Mouse (Mus musculus) CH12.LX (cell line): ENCODE data around the gene Tnk1. TPM values are rescaled to one million over a fixed set of nuclear protein-coding genes. Genes with fewer than 3 reads are reported as not detected.

Source experiments
- DNase-seq: peaks from one replicate; pipeline ENCODE4 v3.0.0-alpha.2; 2013; ENCODE audit errors: extremely low read depth
- H3K27ac ChIP-seq: 2 replicates; pipeline ENCODE4 v1.5.1; 2012; ENCODE audit warnings: low read depth, mild to moderate bottlenecking, control low read depth, moderate library complexity; ENCODE audit not compliant: insufficient read depth
- H3K27me3 ChIP-seq: replicated peaks from 2 replicates; pipeline ENCODE3; 2012; ENCODE audit warnings: inconsistent platforms
- H3K36me3 ChIP-seq, 2 experiments: replicated peaks in 1 of 2; 2 replicates each; pipeline versions ENCODE3 to v1.6.1; 2012; ENCODE audit warnings: inconsistent platforms in 1 of 2, low read length in 1 of 2, mild to moderate bottlenecking in 1 of 2, mixed read lengths in 1 of 2, moderate library complexity in 1 of 2; ENCODE audit not compliant: control insufficient read depth in 1 of 2, insufficient read depth in 1 of 2
- H3K4me1 ChIP-seq, 2 experiments: 2 replicates each; pipeline ENCODE4 v1.6.1; 2012; ENCODE audit warnings: inconsistent platforms in 1 of 2, moderate library complexity in 1 of 2; ENCODE audit not compliant: insufficient read depth in 2 of 2, control insufficient read depth in 1 of 2
- H3K4me2 ChIP-seq: 2 replicates; pipeline ENCODE4 v1.6.1; 2012; ENCODE audit warnings: low read depth, mild to moderate bottlenecking, control low read depth; ENCODE audit not compliant: poor library complexity, insufficient read depth, severe bottlenecking
- H3K4me3 ChIP-seq, 3 experiments: fragments of 150-350 bp in 1 of 3; sonication (generic) in 1 of 3; replicated peaks in 1 of 3; 2 replicates each; pipeline versions ENCODE3 to v1.5.1; 2011 to 2012; ENCODE audit warnings: low read depth in 2 of 3, low read length in 2 of 3, mild to moderate bottlenecking in 2 of 3, moderate library complexity in 2 of 3, control low read depth in 1 of 3, improper control_type of control experiment in 1 of 3, inconsistent platforms in 1 of 3, mixed read lengths in 1 of 3; ENCODE audit not compliant: poor library complexity in 1 of 3
- H3K79me2 ChIP-seq: replicated peaks from 2 replicates; pipeline ENCODE4 v1.6.1; 2012; ENCODE audit warnings: mild to moderate bottlenecking, moderate library complexity; ENCODE audit not compliant: control insufficient read depth, poor library complexity, insufficient read depth, severe bottlenecking; ENCODE audit errors: extremely low read depth
- H3K9ac ChIP-seq: 2 replicates; pipeline ENCODE4 v1.6.1; 2012; ENCODE audit warnings: low read depth, mild to moderate bottlenecking, control low read depth, moderate library complexity; ENCODE audit not compliant: insufficient read depth
- H3K9me3 ChIP-seq: replicated peaks from 2 replicates; pipeline ENCODE3; 2012; ENCODE audit warnings: low read length, inconsistent platforms, mixed read lengths
- BHLHE40 ChIP-seq: IDR thresholded peaks from 2 replicates; pipeline ENCODE4 v1.6.1; 2011; ENCODE audit warnings: mild to moderate bottlenecking, low read depth, low read length, improper control_type of control experiment
- CHD2 ChIP-seq: IDR thresholded peaks from 2 replicates; pipeline ENCODE4 v1.6.1; 2011; ENCODE audit warnings: low read length, improper control_type of control experiment
- CTCF ChIP-seq, 2 experiments: IDR thresholded peaks in 1 of 2; conservative IDR thresholded peaks in 1 of 2; 2 replicates each; pipeline ENCODE4 v1.5.1; 2011 to 2012; ENCODE audit warnings: low read depth in 2 of 2, low read length in 2 of 2, improper control_type of control experiment in 1 of 2, inconsistent platforms in 1 of 2, mild to moderate bottlenecking in 1 of 2, moderate library complexity in 1 of 2
- E2F4 ChIP-seq: IDR thresholded peaks from 2 replicates; pipeline ENCODE4 v1.6.1; 2011; ENCODE audit warnings: low read depth, low read length, improper control_type of control experiment; ENCODE audit not compliant: insufficient replicate concordance
- ELF1 ChIP-seq: IDR thresholded peaks from 2 replicates; pipeline ENCODE4 v1.6.1; 2014; ENCODE audit warnings: low read depth, mild to moderate bottlenecking, inconsistent platforms, low read length, improper control_type of control experiment
- EP300 ChIP-seq: IDR thresholded peaks from 2 replicates; pipeline ENCODE4 v1.6.1; 2011; ENCODE audit warnings: low read length, improper control_type of control experiment
- ETS1 ChIP-seq: conservative IDR thresholded peaks from 2 replicates; pipeline ENCODE4 v1.6.1; 2012; ENCODE audit warnings: low read depth, mild to moderate bottlenecking, inconsistent platforms, low read length, improper control_type of control experiment, moderate library complexity
- GABPA ChIP-seq: IDR thresholded peaks from 2 replicates; pipeline ENCODE4 v1.6.1; 2012; ENCODE audit warnings: low read depth, low read length, improper control_type of control experiment, inconsistent platforms; ENCODE audit not compliant: insufficient replicate concordance
- HCFC1 ChIP-seq: IDR thresholded peaks from 2 replicates; pipeline ENCODE4 v1.6.1; 2012; ENCODE audit warnings: low read depth, mild to moderate bottlenecking, inconsistent platforms, low read length, improper control_type of control experiment
- IRF4 ChIP-seq: IDR thresholded peaks from 2 replicates; pipeline ENCODE4 v1.6.1; 2014; ENCODE audit warnings: low read depth, mild to moderate bottlenecking, inconsistent platforms, low read length, improper control_type of control experiment
- JUND ChIP-seq: conservative IDR thresholded peaks from 2 replicates; pipeline ENCODE4 v1.6.1; 2011; ENCODE audit warnings: low read depth, low read length, improper control_type of control experiment
- MAFK ChIP-seq: IDR thresholded peaks from 2 replicates; pipeline ENCODE4 v1.6.1; 2011; ENCODE audit warnings: low read length, improper control_type of control experiment; ENCODE audit not compliant: insufficient replicate concordance
- MAX ChIP-seq: IDR thresholded peaks from 2 replicates; pipeline ENCODE4 v1.6.1; 2011; ENCODE audit warnings: low read length, improper control_type of control experiment
- MAZ ChIP-seq: IDR thresholded peaks from 2 replicates; pipeline ENCODE4 v1.6.1; 2012; ENCODE audit warnings: low read depth, mild to moderate bottlenecking, inconsistent platforms, low read length, improper control_type of control experiment, moderate library complexity
- MEF2A ChIP-seq: IDR thresholded peaks from 2 replicates; pipeline ENCODE4 v1.6.1; 2014; ENCODE audit warnings: low read depth, mild to moderate bottlenecking, inconsistent platforms, low read length, improper control_type of control experiment, borderline replicate concordance
- MXI1 ChIP-seq: IDR thresholded peaks from 2 replicates; pipeline ENCODE4 v1.6.1; 2011; ENCODE audit warnings: mild to moderate bottlenecking, low read depth, low read length, improper control_type of control experiment
- MYC ChIP-seq: IDR thresholded peaks from 2 replicates; pipeline ENCODE4 v1.6.1; 2011; ENCODE audit warnings: low read depth, mild to moderate bottlenecking, improper control_type of control experiment, low read length
- NELFE ChIP-seq: IDR thresholded peaks from 2 replicates; pipeline ENCODE4 v1.6.1; 2011; ENCODE audit warnings: low read depth, low read length, improper control_type of control experiment
- NRF1 ChIP-seq: IDR thresholded peaks from 2 replicates; pipeline ENCODE4 v1.6.1; 2014; ENCODE audit warnings: low read depth, mild to moderate bottlenecking, inconsistent platforms, low read length, improper control_type of control experiment, moderate library complexity
- PAX5 ChIP-seq: IDR thresholded peaks from 2 replicates; pipeline ENCODE4 v1.6.1; 2012; ENCODE audit warnings: low read length, inconsistent platforms, mixed read lengths
- RAD21 ChIP-seq: IDR thresholded peaks from 2 replicates; pipeline ENCODE4 v1.6.1; 2011; ENCODE audit warnings: low read depth, mild to moderate bottlenecking, low read length, improper control_type of control experiment, moderate library complexity
- RCOR1 ChIP-seq: conservative IDR thresholded peaks from 2 replicates; pipeline ENCODE4 v1.6.1; 2012; ENCODE audit warnings: low read depth, mild to moderate bottlenecking, inconsistent platforms, low read length, improper control_type of control experiment
- SIN3A ChIP-seq: IDR thresholded peaks from 2 replicates; pipeline ENCODE4 v1.6.1; 2012; ENCODE audit warnings: low read length, improper control_type of control experiment, inconsistent platforms
- SMC3 ChIP-seq: IDR thresholded peaks from 2 replicates; pipeline ENCODE4 v1.6.1; 2011; ENCODE audit warnings: low read depth, low read length, improper control_type of control experiment
- TBP ChIP-seq: conservative IDR thresholded peaks from 2 replicates; pipeline ENCODE4 v1.6.1; 2011; ENCODE audit warnings: low read depth, low read length, improper control_type of control experiment
- UBTF ChIP-seq: IDR thresholded peaks from 2 replicates; pipeline ENCODE4 v1.6.1; 2012; ENCODE audit warnings: low read depth, mild to moderate bottlenecking, inconsistent platforms, low read length, improper control_type of control experiment, moderate library complexity
- USF1 ChIP-seq: IDR thresholded peaks from 2 replicates; pipeline ENCODE4 v1.6.1; 2014; ENCODE audit warnings: low read depth, mild to moderate bottlenecking, inconsistent platforms, low read length, improper control_type of control experiment
- USF2 ChIP-seq: conservative IDR thresholded peaks from 2 replicates; pipeline ENCODE4 v1.6.1; 2011; ENCODE audit warnings: low read depth, low read length, improper control_type of control experiment
- ZC3H11A ChIP-seq: IDR thresholded peaks from 2 replicates; pipeline ENCODE4 v1.6.1; 2012; ENCODE audit warnings: low read depth, mild to moderate bottlenecking, inconsistent platforms, low read length, improper control_type of control experiment
- ZMIZ1 ChIP-seq: IDR thresholded peaks from 2 replicates; pipeline ENCODE4 v1.6.1; 2012; ENCODE audit warnings: low read depth, mild to moderate bottlenecking, inconsistent platforms, low read length, improper control_type of control experiment
- ZNF384 ChIP-seq: IDR thresholded peaks from 2 replicates; pipeline ENCODE4 v1.6.1; 2012; ENCODE audit warnings: low read depth, low read length, improper control_type of control experiment, inconsistent platforms
- dilution Hi-C: fragments of 300-500 bp; cut with MboI; formaldehyde crosslinking; loops from 2 replicates; pipeline ENCODE4 v1.14.3; 2020; ENCODE audit warnings: low sequenced_read_pairs; ENCODE audit not compliant: extremely low pct_unique_long_range_greater_than_20kb, extremely low pct_ligation_motif_present
- in situ Hi-C: fragments of 300-500 bp; cut with MboI; formaldehyde crosslinking; loops from 3 replicates; pipeline ENCODE4 v1.14.3; 2019; ENCODE audit warnings: low sequenced_read_pairs, low pct_ligation_motif_present, low pct_unique_long_range_greater_than_20kb, mixed read lengths
- polyA plus RNA-seq: library from polyadenylated mRNA; unstranded; fragments of >175 nt; gene quantifications from 2 replicates; pipeline ENCODE4 v1.2.1, GENCODE M21; 2012; ENCODE audit warnings: low read depth; ENCODE audit not compliant: insufficient read length
- total RNA-seq, 2 experiments: library from RNA; depleted of rRNA; stranded (reverse); fragments of 300-350 nt in 1 of 2; fragments of >200 nt in 1 of 2; gene quantifications; 2 replicates each; pipeline ENCODE4 v1.2.3; 2012 to 2014

Gene Tnk1
- total and polyA plus RNA-seq, 3 experiments: 0.13 to 0.30 TPM; not detected in 1

GRCm38 (mm10) chr11:69880853-69881603 is 22.5 kb upstream of the Tnk1 start, which contains the start of gene Kctd11 (continued):
- TF ChIP-seq ZC3H11A (peak; percentile 10; the same call in 1 of the 2 replicates), MAFK (no peak), ZMIZ1 (peak; percentile 73), MAZ (peak; percentile 89), ETS1 (no peak), BHLHE40 (peak; percentile 50), CTCF (conservative IDR thresholded peaks at IDR 0.05 in 1 of 2, IDR thresholded peaks at IDR 0.05 in 1 of 2; ENCODE audit: low read depth in 2 of 2, low read length in 2 of 2) (peak in 1 of 2 experiments; percentile 89; a peak in 2 of 4 replicates), UBTF (peak; percentile 22), HCFC1 (peak; percentile 50), PAX5 (no peak), USF2 (no peak), ELF1 (peak; percentile 90), RCOR1 (no peak)

- H3K27ac ChIP-seq: peak overlapping the region; percentile 63
Measured at GRCm38 (mm10) chr11:69880506-69880852, 21.9 kb upstream of the Tnk1 start.

More at GRCm38 (mm10) chr11:69880506-69880852, 21.9 kb upstream of the Tnk1 start:
- Histone ChIP-seq H3K27me3 (no peaks in the 10 kb centered on the region), H3K36me3 (peaks cover 17 to 54% of the 10 kb centered on the region in 2 experiments), H3K79me2 (no peaks in the 10 kb centered on the region), H3K4me2 (peak overlapping the region; percentile 41), H3K4me1 (peaks cover 21 to 62% of the 10 kb centered on the region in 2 experiments), H3K9ac (peak overlapping the region; percentile 56), H3K9me3 (peaks cover 10% of the 10 kb centered on the region), H3K4me3 (peak overlapping the region; percentile 50 to 74 (median 57))
- in situ Hi-C loops (loop anchor here (5.0 kb wide), 1 partner anchor 37 kb away; no protein-coding TSS in a partner anchor), dilution Hi-C loops (no loop called here)
- DNase-seq: peak; percentile 88
- TF ChIP-seq MAZ: no peak
- TF ChIP-seq SIN3A: peak; percentile 62
- TF ChIP-seq RAD21: peak; percentile 64
- TF ChIP-seq IRF4: peak; percentile 21; the same call in 1 of the 2 replicates
- no peak for TF ChIP-seq E2F4
- TF ChIP-seq USF2: no peak
- TF ChIP-seq NRF1: no peak
- TF ChIP-seq MEF2A: peak; percentile 13; the same call in 1 of the 2 replicates
- no peak for TF ChIP-seq TBP
- no peak; the same call in 1 of the 2 replicates for TF ChIP-seq JUND
- no peak; the same call in 1 of the 2 replicates for TF ChIP-seq UBTF
- TF ChIP-seq MAFK: peak; percentile 99
- no peak for TF ChIP-seq EP300
- peak; percentile 93 for TF ChIP-seq SMC3
- peak; percentile 73 for TF ChIP-seq MYC
- no peak; the same call in 1 of the 2 replicates for TF ChIP-seq USF1
- TF ChIP-seq CTCF (conservative IDR thresholded peaks at IDR 0.05 in 1 of 2, IDR thresholded peaks at IDR 0.05 in 1 of 2; ENCODE audit: low read depth in 2 of 2, low read length in 2 of 2): peak; percentile 89 to 92
- TF ChIP-seq ZNF384: no peak
- no peak for TF ChIP-seq NELFE
- no peak; the same call in 1 of the 2 replicates for TF ChIP-seq MXI1
- TF ChIP-seq CHD2: peak; percentile 41; the same call in 1 of the 2 replicates
- TF ChIP-seq MAX: no peak
- TF ChIP-seq GABPA: no peak
- no peak for TF ChIP-seq ETS1
